Mouse (Mus musculus) kidney, postnatal 14 days (tissue): ENCODE data around the gene Tmem116.
A peak's percentile ranks its signal among the peaks of the same experiment; 100 is the strongest.
"Not testable (repeated sequence)": the region's sequence is repeated elsewhere in the genome, so short reads cannot be mapped to it uniquely, and the experiment has no call there.

Experiments
- DNase-seq: peaks from one replicate; pipeline ENCODE4 v3.0.0; 2022; ENCODE audit warnings: mixed read lengths

The Tmem116 gene

DNA sequence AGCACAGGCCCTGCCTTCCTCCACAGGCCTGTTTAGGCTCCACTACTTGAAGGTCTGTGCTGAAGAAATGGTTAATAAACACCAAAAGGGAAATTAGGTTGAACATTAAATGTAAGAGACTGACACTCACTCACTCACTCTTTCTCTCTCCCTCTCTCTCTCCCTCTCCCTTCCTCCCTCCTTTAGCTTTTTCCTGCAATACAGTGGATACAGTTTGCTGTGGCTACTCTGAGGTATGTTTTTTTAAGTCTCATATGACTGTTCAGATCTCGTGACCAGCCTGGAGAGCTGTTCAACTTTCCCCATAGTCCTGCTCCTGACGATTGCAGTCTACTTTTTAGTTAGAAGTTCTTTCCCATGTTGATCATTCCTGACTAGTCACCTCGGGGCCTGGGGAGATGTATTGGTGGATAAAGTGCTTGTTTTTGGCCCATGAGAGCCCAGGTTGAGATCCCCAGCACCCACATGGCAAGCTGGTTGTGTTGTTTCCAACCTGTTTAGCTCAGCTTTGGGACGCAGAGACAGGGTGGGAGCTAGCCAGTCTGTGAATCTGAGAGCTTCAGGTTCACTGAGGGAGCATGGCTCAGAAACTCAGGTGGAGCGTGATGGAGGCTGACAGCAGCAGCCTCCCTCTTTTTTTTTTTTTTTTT, 12.0 kb downstream of the Tmem116 start:
- peak; percentile 30 for DNase-seq

DNA sequence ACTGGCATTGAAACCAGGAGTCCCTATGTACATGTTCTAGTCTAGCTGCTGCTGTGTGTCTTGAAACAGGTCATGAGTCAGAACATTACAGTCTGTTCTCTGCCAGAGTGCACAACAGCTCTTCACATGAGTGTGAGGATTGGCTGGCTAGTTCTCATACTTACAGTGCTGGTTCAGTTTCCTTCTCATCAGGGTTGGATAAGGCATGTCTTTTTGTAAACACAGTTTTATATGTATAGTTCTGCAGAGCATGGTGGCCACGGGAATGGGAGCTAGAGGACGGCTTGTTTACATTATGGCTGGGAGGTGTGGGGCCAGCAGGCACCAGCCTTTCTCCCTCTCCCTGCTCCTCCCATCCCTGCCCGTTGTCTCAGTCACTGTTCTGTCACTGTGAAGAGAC, 17.9 kb downstream of the Tmem116 start:
- DNase-seq = no peak

GRCm38 (mm10) chr5:121472411-121472810, 20.7 kb downstream of the Tmem116 start:
- no peak for DNase-seq

- peak; percentile 27 for DNase-seq
Observed at GRCm38 (mm10) chr5:121474610-121475009, 22.9 kb downstream of the Tmem116 start.

GRCm38 (mm10) chr5:121476040-121476439, 24.3 kb downstream of the Tmem116 start:
- no peak for DNase-seq

DNA sequence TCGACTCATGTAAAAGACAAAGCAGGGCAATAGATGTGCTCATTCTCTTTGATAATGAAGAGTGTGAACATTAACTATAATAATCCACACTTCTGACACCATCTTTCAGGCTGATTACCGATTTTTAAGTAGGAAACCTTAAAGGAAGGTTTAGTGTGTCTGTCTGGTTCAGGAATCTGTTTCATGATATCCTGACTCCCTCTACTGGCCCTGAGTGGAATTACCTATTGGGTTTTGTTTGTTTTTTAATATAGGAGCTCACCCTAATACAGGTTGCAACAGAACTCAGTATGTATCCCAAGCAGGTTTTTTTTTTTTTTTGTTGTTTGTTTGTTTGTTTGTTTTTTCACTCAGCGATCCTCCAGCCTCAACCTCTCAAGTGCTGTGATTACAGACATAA, 26.0 kb downstream of the Tmem116 start:
- peak; percentile 58 for DNase-seq

- no peak for DNase-seq
Observed at GRCm38 (mm10) chr5:121484801-121485200, 33.1 kb downstream of the Tmem116 start.

DNA sequence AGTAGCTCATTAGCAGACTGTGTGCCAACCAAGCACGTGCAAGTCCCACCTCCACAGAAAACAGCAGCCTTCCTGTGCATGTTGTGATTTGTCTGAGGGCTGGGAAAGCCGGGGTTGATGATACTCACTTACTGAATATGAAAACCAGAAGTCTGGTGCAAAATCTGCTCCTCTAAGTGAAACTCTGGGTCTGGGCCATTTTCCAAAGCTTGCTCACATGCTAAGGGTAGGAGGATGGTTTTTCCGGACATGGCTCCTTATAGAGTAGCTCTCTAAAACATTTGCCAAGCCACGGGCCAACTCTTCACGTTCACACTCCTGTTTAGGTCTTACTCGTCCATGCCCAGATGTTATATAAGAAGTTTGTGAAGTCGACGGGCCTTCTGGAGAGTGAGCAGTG, 41.6 kb downstream of the Tmem116 start:
- no peak for DNase-seq

- DNase-seq = no peak
Observed at GRCm38 (mm10) chr5:121500719-121501118, 49.0 kb downstream of the Tmem116 start.

DNA sequence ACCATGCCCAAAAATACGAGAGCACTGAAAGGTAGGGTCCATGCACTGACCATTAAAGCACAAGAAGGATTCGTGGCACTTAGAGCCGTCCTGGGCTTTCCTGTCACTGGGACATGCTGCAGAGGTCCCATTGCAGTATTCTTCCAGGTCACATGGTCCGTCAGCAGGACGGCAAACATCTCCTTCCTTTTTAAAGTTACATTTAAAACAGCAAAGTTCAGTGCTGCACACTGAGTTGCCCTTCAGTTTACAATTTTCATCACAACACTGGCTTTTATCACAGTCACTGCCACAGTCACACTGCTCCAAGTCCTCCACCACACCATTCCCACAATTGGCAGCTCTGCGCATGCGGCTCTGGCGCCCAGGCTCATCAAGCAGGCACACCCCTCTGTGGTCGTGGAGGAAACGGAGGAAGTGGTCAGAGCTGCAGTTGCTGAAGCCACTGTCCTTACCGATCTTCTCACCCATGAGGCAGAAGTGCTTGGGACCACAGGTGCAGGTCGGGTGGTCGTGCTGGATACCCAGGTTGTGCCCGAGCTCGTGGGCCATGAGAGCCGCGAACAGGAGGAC, 49.8 kb downstream of the Tmem116 start:
- DNase-seq = not testable (repeated sequence)

GRCm38 (mm10) chr5:121503231-121503630, 51.5 kb downstream of the Tmem116 start, which contains the start of gene Adam1b:
Adam1b (minus strand) TSS chr5:121503435.
- no peak for DNase-seq

GRCm38 (mm10) chr5:121506846-121507245, 55.2 kb downstream of the Tmem116 start:
- no peak for DNase-seq

- no peak for DNase-seq
Observed at GRCm38 (mm10) chr5:121510009-121510408, 58.3 kb downstream of the Tmem116 start.

- DNase-seq = no peak
Observed at GRCm38 (mm10) chr5:121518983-121519382, 67.3 kb downstream of the Tmem116 start.

DNA sequence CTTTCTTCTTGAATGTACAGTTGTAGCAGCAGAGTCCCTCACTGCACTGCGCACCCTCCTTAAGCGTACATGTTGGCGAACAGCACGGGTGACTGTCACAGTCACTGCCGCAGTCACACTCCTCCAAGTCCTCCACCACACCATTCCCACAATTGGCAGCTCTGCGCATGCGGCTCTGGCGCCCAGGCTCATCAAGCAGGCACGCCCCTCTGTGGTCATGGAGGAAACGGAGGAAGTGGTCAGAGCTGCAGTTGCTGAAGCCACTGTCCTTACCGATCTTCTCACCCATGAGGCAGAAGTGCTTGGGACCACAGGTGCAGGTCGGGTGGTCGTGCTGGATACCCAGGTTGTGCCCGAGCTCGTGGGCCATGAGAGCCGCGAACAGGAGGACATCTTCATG, 68.1 kb downstream of the Tmem116 start:
- DNase-seq = not testable (repeated sequence)

- peak; percentile 17 for DNase-seq
Observed at GRCm38 (mm10) chr5:121525774-121526450, 74.2 kb downstream of the Tmem116 start.

DNA sequence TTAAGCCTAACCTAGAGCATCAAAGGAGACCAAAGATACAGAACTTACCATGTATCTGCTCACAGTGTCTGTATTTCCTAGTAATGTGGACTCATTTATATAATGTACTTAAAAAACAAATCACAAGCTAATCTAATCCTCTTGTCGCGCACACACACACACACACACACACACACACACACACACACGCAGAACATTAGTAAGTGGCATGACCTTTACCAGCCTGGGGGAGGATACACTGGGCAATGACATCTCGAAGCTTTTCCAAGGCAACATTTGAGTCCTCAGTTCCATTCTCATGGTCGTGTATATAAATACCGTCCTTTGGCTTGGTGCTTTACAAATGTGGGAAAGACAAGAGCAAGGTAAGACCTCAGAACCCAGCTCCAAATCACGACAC, 74.8 kb downstream of the Tmem116 start:
- no peak for DNase-seq

GRCm38 (mm10) chr5:121526961-121527360, 75.3 kb downstream of the Tmem116 start:
- no peak for DNase-seq

DNA sequence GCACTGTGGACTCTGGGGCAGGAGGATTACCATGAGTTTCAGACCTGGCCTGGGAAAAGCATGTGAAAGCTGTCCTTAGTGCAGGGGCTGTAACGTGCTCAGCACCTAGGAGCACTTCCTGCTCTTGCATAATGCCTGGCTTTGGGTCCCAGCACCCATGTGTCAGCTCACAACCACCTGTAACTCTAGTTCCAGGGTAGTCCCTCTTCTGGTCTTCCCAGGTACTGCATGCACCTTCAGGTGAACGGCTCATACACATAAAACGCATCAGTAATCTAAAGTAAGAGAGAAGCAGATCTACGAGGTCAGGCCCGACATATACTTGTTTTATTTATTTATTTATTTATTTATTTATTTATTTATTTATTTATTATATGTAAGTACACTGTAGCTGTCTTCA, 82.8 kb downstream of the Tmem116 start:
- DNase-seq = no peak

DNA sequence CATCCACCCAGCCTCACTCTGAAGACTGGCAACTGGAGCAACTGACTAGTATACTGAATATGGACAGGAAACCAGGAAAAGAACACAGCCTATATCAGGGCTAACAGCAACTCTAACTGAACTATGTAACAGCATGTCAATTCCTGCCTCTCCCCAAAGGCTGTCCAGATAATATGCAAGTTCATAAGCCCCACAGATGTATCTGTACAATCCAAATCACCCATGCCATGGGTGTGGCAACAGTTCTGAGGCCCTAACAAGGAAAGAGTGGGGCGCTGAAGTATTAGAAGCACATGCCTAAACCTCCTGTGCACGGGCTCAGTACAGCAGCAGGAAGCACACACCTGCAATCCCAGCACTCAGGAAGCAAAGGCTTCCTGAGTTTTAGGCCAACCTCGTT, 83.4 kb downstream of the Tmem116 start:
- no peak for DNase-seq

GRCm38 (mm10) chr5:121536921-121537555, 85.3 kb downstream of the Tmem116 start:
- no peak for DNase-seq

- no peak for DNase-seq
Observed at GRCm38 (mm10) chr5:121537588-121537987, 85.9 kb downstream of the Tmem116 start.

DNA sequence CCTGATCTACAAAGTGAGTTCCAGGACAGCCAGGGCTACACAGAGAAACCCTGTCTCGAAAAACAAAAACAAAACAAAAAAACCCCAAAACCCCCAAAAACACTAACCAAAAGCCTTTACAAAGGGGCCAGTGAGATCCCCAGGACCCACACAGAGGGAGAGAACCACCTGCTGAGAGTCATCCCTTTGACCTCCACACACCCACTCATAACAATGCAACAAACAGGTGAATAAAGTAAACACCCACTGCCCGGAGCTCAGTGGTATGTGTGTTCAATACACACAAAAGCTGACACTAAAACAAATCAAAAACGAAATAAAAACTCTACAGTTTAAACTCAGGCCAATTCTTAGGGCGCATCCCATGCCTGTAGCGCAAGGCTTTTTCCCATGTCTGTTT, 88.4 kb downstream of the Tmem116 start:
- no peak for DNase-seq

- no peak for DNase-seq
Observed at GRCm38 (mm10) chr5:121541235-121541634, 89.5 kb downstream of the Tmem116 start.
